ENCODE assay signal across 7 mouse cellular contexts in genomic region chr11:101238071-101238647, GRCm38 (mm10). TPM values are rescaled to one million over a fixed set of nuclear protein-coding genes. Genes with fewer than 3 reads are reported as not detected.
DNase-seq lines count a peak whose midpoint lies in the region; ATAC-seq and TF ChIP-seq lines count a peak whose summit lies in the region.

No protein-coding gene starts in this region.

- H3K4me2 ChIP-seq in heart, postnatal 0 days (ENCODE audit: low read depth, low read length), result no peak overlapping the region; the same call in 1 of the 2 replicates

- no peaks in the 10 kb centered on the region for H3K27me3 ChIP-seq in heart, postnatal 0 days (ENCODE audit: control insufficient read depth, insufficient read depth, low read length)

- 0 out of 2 replicates have a peak, but pooled peaks cover 10% of the 10 kb centered on the region for H3K4me1 ChIP-seq in heart, postnatal 0 days (ENCODE audit: control insufficient read depth, insufficient read depth)

- no peaks in the 10 kb centered on the region for H3K9me3 ChIP-seq in heart, postnatal 0 days (replicated peaks; ENCODE audit: control insufficient read depth, low read length)

- H3K36me3 ChIP-seq in heart, postnatal 0 days (replicated peaks; ENCODE audit: control insufficient read depth, insufficient read depth, low read length), result no peaks in the 10 kb centered on the region

- no peak overlapping the region for H3K4me3 ChIP-seq in heart, postnatal 0 days (ENCODE audit: low read depth, low read length)

- no peak overlapping the region for H3K9ac ChIP-seq in heart, postnatal 0 days (replicated peaks; ENCODE audit: low read depth, low read length)

- peak; percentile 26 to 39 for DNase-seq in left cerebral cortex, adult 18-20 months (ENCODE audit: low spot score in 2 of 2)
- no peak for DNase-seq in left cerebral cortex, postnatal 10 days (ENCODE audit: extremely low spot score in 1 of 2, low spot score in 2 of 2)
- DNase-seq in gastrocnemius, postnatal 25 days, result peak; percentile 46
- DNase-seq in heart, postnatal 0 days (ENCODE audit: low spot score), result peak; percentile 40
- peak; percentile 48 for DNase-seq in lung, postnatal 14 days
- DNase-seq in T-cell, adult 2 months (ENCODE audit: low spot score), result no peak

- peak; percentile 47 for ATAC-seq in heart, postnatal 0 days (ENCODE audit: insufficient read depth, low read depth)
- no peak for ATAC-seq in megakaryocyte progenitor cell, adult 5-6 weeks (replicated peaks; ENCODE audit: poor library complexity)

- TF ChIP-seq CTCF in heart, postnatal 0 days (IDR thresholded peaks at IDR 0.05; ENCODE audit: low read depth), result no peak

- WGBS in heart, postnatal 0 days, result 37% methylated on average over 5 of the region's 5 CpGs

- intact Hi-C loops in left cerebral cortex, postnatal 10 days (cut with DNase I), result no loop called here

- no peak for TF ChIP-seq EP300 in heart, postnatal 0 days (IDR thresholded peaks at IDR 0.05; ENCODE audit: low read depth)

- H3K27ac ChIP-seq in heart, postnatal 0 days (ENCODE audit: low read depth), result peak overlapping the region; percentile 81

RNA-seq across cellular contexts. Expression of gene Ramp2, which starts 7.7 kb away (rescaled TPM):
- total RNA-seq in left cerebral cortex, adult 18-20 months (2021), result 10 to 100 TPM; 31.4 to 37.8 TPM
- total RNA-seq in left cerebral cortex, postnatal 10 days (2021), result 10 to 100 TPM; 57.4 to 59.1 TPM
- total RNA-seq in gastrocnemius, postnatal 25 days (2021), result 10 to 100 TPM; 31.8 to 51.8 TPM
- total RNA-seq in heart, postnatal 0 days (2014; rRNA removed; ENCODE audit: low replicate concordance), result 159 and 253 TPM in 2 replicates
- 181 and 182 TPM in 2 replicates for polyA plus RNA-seq in heart, postnatal 0 days (2015; fragmentation: Nextera tagmentation; extraction: Ambion mirVana)
- total RNA-seq in megakaryocyte progenitor cell, adult 5-6 weeks (2015), result 0.88 TPM in 1 of 2 replicates, not detected in the other
- 1.9 TPM in 1 of 2 replicates, not detected in the other for total RNA-seq in megakaryocyte progenitor cell, adult 5-6 weeks (2017)

RNA-seq across cellular contexts. Expression of gene Ezh1, which starts 11.9 kb away (rescaled TPM):
- total RNA-seq in left cerebral cortex, adult 18-20 months (2021), result 10 to 100 TPM; 55.7 to 62.7 TPM
- total RNA-seq in left cerebral cortex, postnatal 10 days (2021), result 10 to 100 TPM; 26.4 to 28.3 TPM
- 10 to 100 TPM; 17.8 to 18.9 TPM for total RNA-seq in gastrocnemius, postnatal 25 days (2021)
- total RNA-seq in heart, postnatal 0 days (2014; rRNA removed; ENCODE audit: low replicate concordance), result 12.0 and 16.4 TPM in 2 replicates
- polyA plus RNA-seq in heart, postnatal 0 days (2015; fragmentation: Nextera tagmentation; extraction: Ambion mirVana), result 12.1 and 13.1 TPM in 2 replicates
- total RNA-seq in megakaryocyte progenitor cell, adult 5-6 weeks (2015), result 13.8 and 15.8 TPM in 2 replicates
- 13.2 and 15.8 TPM in 2 replicates for total RNA-seq in megakaryocyte progenitor cell, adult 5-6 weeks (2017)

RNA-seq across cellular contexts. Expression of gene Vps25, which starts 15.3 kb away (rescaled TPM):
- total RNA-seq in left cerebral cortex, adult 18-20 months (2021), result 10 to 100 TPM; 56.8 to 65.8 TPM
- 10 to 100 TPM; 80.9 to 82.0 TPM for total RNA-seq in left cerebral cortex, postnatal 10 days (2021)
- 10 to 100 TPM; 31.8 to 36.4 TPM for total RNA-seq in gastrocnemius, postnatal 25 days (2021)
- total RNA-seq in heart, postnatal 0 days (2014; rRNA removed; ENCODE audit: low replicate concordance), result 99.2 and 116 TPM in 2 replicates
- 125 and 130 TPM in 2 replicates for polyA plus RNA-seq in heart, postnatal 0 days (2015; fragmentation: Nextera tagmentation; extraction: Ambion mirVana)
- 261 and 263 TPM in 2 replicates for total RNA-seq in megakaryocyte progenitor cell, adult 5-6 weeks (2015)
- 70.4 and 86.9 TPM in 2 replicates for total RNA-seq in megakaryocyte progenitor cell, adult 5-6 weeks (2017)

RNA-seq across cellular contexts. Expression of gene Wnk4, which starts 22.2 kb away (rescaled TPM):
- total RNA-seq in left cerebral cortex, adult 18-20 months (2021), result 1 to 10 TPM; 7.0 to 8.8 TPM
- total RNA-seq in left cerebral cortex, postnatal 10 days (2021), result 1 to 10 TPM; 4.2 to 4.5 TPM
- under 1 TPM in 1 of 2 experiments, not detected in 1; 0.48 TPM for total RNA-seq in gastrocnemius, postnatal 25 days (2021)
- total RNA-seq in heart, postnatal 0 days (2014; rRNA removed; ENCODE audit: low replicate concordance), result 2.0 and 3.2 TPM in 2 replicates
- 3.8 and 4.0 TPM in 2 replicates for polyA plus RNA-seq in heart, postnatal 0 days (2015; fragmentation: Nextera tagmentation; extraction: Ambion mirVana)
- not detected in 2 replicates for total RNA-seq in megakaryocyte progenitor cell, adult 5-6 weeks (2015)
- total RNA-seq in megakaryocyte progenitor cell, adult 5-6 weeks (2017), result not detected in 2 replicates

RNA-seq across cellular contexts. Expression of gene Cntd1, which starts 40.7 kb away (rescaled TPM):
- total RNA-seq in left cerebral cortex, adult 18-20 months (2021), result under 1 TPM; 0.46 to 0.56 TPM
- under 1 TPM; 0.15 to 0.41 TPM for total RNA-seq in left cerebral cortex, postnatal 10 days (2021)
- under 1 TPM; 0.21 to 0.28 TPM for total RNA-seq in gastrocnemius, postnatal 25 days (2021)
- total RNA-seq in heart, postnatal 0 days (2014; rRNA removed; ENCODE audit: low replicate concordance), result not detected in 2 replicates
- 0.22 and 0.56 TPM in 2 replicates for polyA plus RNA-seq in heart, postnatal 0 days (2015; fragmentation: Nextera tagmentation; extraction: Ambion mirVana)
- total RNA-seq in megakaryocyte progenitor cell, adult 5-6 weeks (2015), result 1.1 and 2.0 TPM in 2 replicates
- 1.2 and 1.3 TPM in 2 replicates for total RNA-seq in megakaryocyte progenitor cell, adult 5-6 weeks (2017)

Comparison
In these comparisons a context has a peak if more than half of its experiments do, and no peak if none do; other contexts are left out.
1. DNase-seq: peak in left cerebral cortex, adult 18-20 months (2 of 2), gastrocnemius, postnatal 25 days (single experiment), heart, postnatal 0 days (single experiment) and lung, postnatal 14 days (single experiment); none in left cerebral cortex, postnatal 10 days (0 of 2) and T-cell, adult 2 months (single experiment).
2. RNA of gene Ramp2, which starts 7.7 kb away (total RNA-seq): 159 to 253 TPM in heart, postnatal 0 days, 57.4 to 59.1 TPM in left cerebral cortex, postnatal 10 days, 31.8 to 51.8 TPM in gastrocnemius, postnatal 25 days and 31.4 to 37.8 TPM in left cerebral cortex, adult 18-20 months; 0.88 to 1.9 TPM in megakaryocyte progenitor cell, adult 5-6 weeks; every median in the first group is over 10 times any median in the second.